Mouse (Mus musculus) lung, embryonic 16.5 days (tissue): ENCODE data around the gene Sfxn3. TPM values are rescaled to one million over a fixed set of nuclear protein-coding genes. Genes with fewer than 3 reads are reported as not detected.

Experiments used
- ATAC-seq: fragments of 200-750 bp; cut with Nextera tagmentation; 2 replicates; pipeline ENCODE4 v1.8.0; 2017; ENCODE audit warnings: low read depth, mild to moderate bottlenecking, moderate library complexity
- H3K27ac ChIP-seq: fragments of 300-500 bp; sonication (generic); 2 replicates; pipeline ENCODE4 v1.5.1; 2014; ENCODE audit warnings: mild to moderate bottlenecking, control low read depth, low read length
- H3K27me3 ChIP-seq: fragments of 300-500 bp; sonication (generic); 2 replicates; pipeline ENCODE4 v1.6.1; 2014; ENCODE audit warnings: low read depth, low read length, mixed read lengths; ENCODE audit not compliant: control insufficient read depth, insufficient read depth
- H3K36me3 ChIP-seq: fragments of 300-500 bp; sonication (generic); 2 replicates; pipeline ENCODE4 v1.6.1; 2014; ENCODE audit warnings: low read length; ENCODE audit not compliant: control insufficient read depth, insufficient read depth
- H3K4me1 ChIP-seq: fragments of 300-500 bp; sonication (generic); replicated peaks from 2 replicates; pipeline ENCODE4 v1.6.1; 2014; ENCODE audit warnings: low read length, mixed read lengths; ENCODE audit not compliant: control insufficient read depth, insufficient read depth
- H3K4me2 ChIP-seq: fragments of 300-500 bp; sonication (generic); 2 replicates; pipeline ENCODE4 v1.6.1; 2014; ENCODE audit warnings: low read depth, low read length, control low read depth
- H3K4me3 ChIP-seq: fragments of 300-500 bp; sonication (generic); 2 replicates; pipeline ENCODE4 v1.5.1; 2014; ENCODE audit warnings: mild to moderate bottlenecking, low read length, control low read depth
- H3K9ac ChIP-seq: fragments of 300-500 bp; sonication (generic); 2 replicates; pipeline ENCODE4 v1.6.1; 2014; ENCODE audit warnings: low read length, control low read depth
- H3K9me3 ChIP-seq: fragments of 300-500 bp; sonication (generic); 2 replicates; pipeline ENCODE4 v1.6.1; 2016; ENCODE audit warnings: low read length; ENCODE audit not compliant: control insufficient read depth
- WGBS: fragments of 180-500 bp; shearing (Covaris S2); extraction: QIAGEN DNeasy Blood & Tissue Kit; methylation state at CpG from one replicate; pipeline ENCODE4 v1.1.7; 2014; 5-methylcytosine and 5-hydroxymethylcytosine counted together
- polyA plus RNA-seq: library from polyadenylated mRNA; unstranded; fragments of >200 nt; fragmentation: Nextera tagmentation; extraction: Ambion mirVana; gene quantifications from 2 replicates; pipeline ENCODE4 v1.2.1, GENCODE M21; 2015

Sfxn3 gene
- polyA plus RNA-seq, 1 experiment from 2014 or later, result 26.0 TPM

GRCm38 (mm10) chr19:45081841-45082550, 34.7 kb downstream of the Sfxn3 start:
- Histone ChIP-seq H3K4me2 (no peak overlapping the region), H3K27me3 (peaks cover 49% of the 10 kb centered on the region), H3K4me3 (no peak overlapping the region), H3K4me1 (peaks cover 34% of the 10 kb centered on the region), H3K27ac (no peak overlapping the region), H3K36me3 (no peaks in the 10 kb centered on the region), H3K9ac (no peak overlapping the region), H3K9me3 (no peaks in the 10 kb centered on the region)
- 19% methylated on average over 11 of the region's 11 CpGs for WGBS
- no peak for ATAC-seq

- 0 out of 2 replicates have a peak, but pooled peaks have one; percentile 31 for ATAC-seq
- Histone ChIP-seq H3K27ac (no peak overlapping the region), H3K36me3 (no peaks in the 10 kb centered on the region), H3K4me3 (no peak overlapping the region), H3K9ac (no peak overlapping the region), H3K4me1 (no peaks in the 10 kb centered on the region), H3K9me3 (no peaks in the 10 kb centered on the region), H3K27me3 (peaks cover 5% of the 10 kb centered on the region), H3K4me2 (no peak overlapping the region)
- WGBS, result 17% methylated on average over 11 of the region's 11 CpGs
Observed at GRCm38 (mm10) chr19:45097868-45098267, 50.6 kb downstream of the Sfxn3 start.

GRCm38 (mm10) chr19:45100486-45101270, 53.4 kb downstream of the Sfxn3 start:
- Histone ChIP-seq H3K9ac (no peak overlapping the region), H3K27me3 (peaks cover 20% of the 10 kb centered on the region), H3K27ac (no peak overlapping the region), H3K4me3 (no peak overlapping the region), H3K4me2 (no peak overlapping the region), H3K9me3 (no peaks in the 10 kb centered on the region), H3K36me3 (no peaks in the 10 kb centered on the region), H3K4me1 (no peaks in the 10 kb centered on the region)
- ATAC-seq, result no peak
- WGBS, result 63% methylated on average over 8 of the region's 8 CpGs

- H3K4me1 ChIP-seq, result no peaks in the 10 kb centered on the region
- peaks cover 20% of the 10 kb centered on the region for H3K27me3 ChIP-seq
- ATAC-seq, result no peak
- no peak overlapping the region for H3K4me3 ChIP-seq
- H3K4me2 ChIP-seq, result no peak overlapping the region
- H3K9me3 ChIP-seq, result no peaks in the 10 kb centered on the region
- no peak overlapping the region for H3K9ac ChIP-seq
- no peaks in the 10 kb centered on the region for H3K36me3 ChIP-seq
- 14% methylated on average over 1 of the region's 1 CpGs for WGBS
- H3K27ac ChIP-seq, result no peak overlapping the region
Observed at GRCm38 (mm10) chr19:45105591-45105990, 58.3 kb downstream of the Sfxn3 start.

Other genes with a start within 250 kb of the Sfxn3 start
- gene Slf2, start 116.4 kb upstream of the Sfxn3 start, polyA plus RNA-seq, result 26.4 and 27.1 TPM in 2 replicates
- 1.3 and 1.6 TPM in 2 replicates for gene Sema4g, start 58.4 kb upstream of the Sfxn3 start, polyA plus RNA-seq
- 19.8 and 19.9 TPM in 2 replicates for gene Twnk, start 41.8 kb upstream of the Sfxn3 start, polyA plus RNA-seq
- gene Mrpl43, start 41.1 kb upstream of the Sfxn3 start, polyA plus RNA-seq, result 65.2 and 67.2 TPM in 2 replicates
- 50.1 and 51.6 TPM in 2 replicates for gene Lzts2, start 33.1 kb upstream of the Sfxn3 start, polyA plus RNA-seq
- 0.21 and 0.33 TPM in 2 replicates for gene Pdzd7, start 1.8 kb upstream of the Sfxn3 start, polyA plus RNA-seq
- 6.8 and 9.8 TPM in 2 replicates for gene Kazald1, start 27.7 kb downstream of the Sfxn3 start, polyA plus RNA-seq
- not detected in 2 replicates for gene Tlx1, start 103.2 kb downstream of the Sfxn3 start, polyA plus RNA-seq
- not detected in 2 replicates for gene Lbx1, start 188.3 kb downstream of the Sfxn3 start, polyA plus RNA-seq